Mouse (Mus musculus) heart, postnatal 0 days (tissue): ENCODE results near the gene Ctbs. TPM values are rescaled to one million over a fixed set of nuclear protein-coding genes. Genes with fewer than 3 reads are reported as not detected.

Experiments used
- ATAC-seq: fragments of 200-750 bp; cut with Nextera tagmentation; 2 replicates; pipeline ENCODE4 v1.8.0; 2017; ENCODE audit warnings: low read depth, moderate number of reproducible peaks, moderate library complexity; ENCODE audit not compliant: insufficient read depth
- DNase-seq: peaks from one replicate; pipeline ENCODE4 v3.0.0-alpha.2; 2016; ENCODE audit warnings: low spot score
- H3K27ac ChIP-seq: fragments of 300-500 bp; sonication (generic); 2 replicates; pipeline ENCODE4 v1.5.1; 2014; ENCODE audit warnings: low read depth, mild to moderate bottlenecking
- H3K27me3 ChIP-seq: fragments of 300-500 bp; sonication (generic); 2 replicates; pipeline ENCODE4 v1.6.1; 2014; ENCODE audit warnings: low read length, mixed read lengths; ENCODE audit not compliant: control insufficient read depth, insufficient read depth
- H3K36me3 ChIP-seq: fragments of 300-500 bp; sonication (generic); replicated peaks from 2 replicates; pipeline ENCODE4 v1.6.1; 2014; ENCODE audit warnings: low read length, mixed read lengths; ENCODE audit not compliant: control insufficient read depth, insufficient read depth
- H3K4me1 ChIP-seq: fragments of 300-500 bp; sonication (generic); 2 replicates; pipeline ENCODE4 v1.6.1; 2014; ENCODE audit warnings: antibody characterized with exemption; ENCODE audit not compliant: control insufficient read depth, insufficient read depth
- H3K4me2 ChIP-seq: fragments of 300-500 bp; sonication (generic); 2 replicates; pipeline ENCODE4 v1.6.1; 2014; ENCODE audit warnings: low read depth, mild to moderate bottlenecking, low read length, moderate library complexity
- H3K4me3 ChIP-seq: fragments of 300-500 bp; sonication (generic); 2 replicates; pipeline ENCODE4 v1.5.1; 2014; ENCODE audit warnings: low read depth, low read length
- H3K9ac ChIP-seq: fragments of 300-500 bp; sonication (generic); replicated peaks from 2 replicates; pipeline ENCODE4 v1.6.1; 2014; ENCODE audit warnings: low read depth, low read length, mixed read lengths
- H3K9me3 ChIP-seq: fragments of 300-500 bp; sonication (generic); replicated peaks from 2 replicates; pipeline ENCODE4 v1.6.1; 2016; ENCODE audit warnings: low read length; ENCODE audit not compliant: control insufficient read depth
- CTCF ChIP-seq: IDR thresholded peaks from 2 replicates; pipeline ENCODE4 v1.5.1; 2016; ENCODE audit warnings: antibody characterized with exemption, control low read depth, low read depth
- EP300 ChIP-seq: IDR thresholded peaks from 2 replicates; pipeline ENCODE4 v1.6.1; 2016; ENCODE audit warnings: antibody characterized with exemption, low read depth
- WGBS: fragments of 180-500 bp; shearing (Covaris S2); extraction: QIAGEN DNeasy Blood & Tissue Kit; methylation state at CpG from one replicate; pipeline ENCODE4 v1.1.7; 2014; 5-methylcytosine and 5-hydroxymethylcytosine counted together
- polyA plus RNA-seq: library from polyadenylated mRNA; unstranded; fragments of >200 nt; fragmentation: Nextera tagmentation; extraction: Ambion mirVana; gene quantifications from 2 replicates; pipeline ENCODE4 v1.2.1, GENCODE M21; 2015
- total RNA-seq: library from RNA; depleted of rRNA; stranded (reverse); fragments of >200 nt; gene quantifications from 2 replicates; pipeline ENCODE4 v1.2.3, GENCODE M21; 2014; ENCODE audit warnings: low replicate concordance; rRNA removed

Ctbs gene
- total RNA-seq (4.2 and 11.4 TPM in 2 replicates), polyA plus RNA-seq (6.6 and 7.4 TPM in 2 replicates)

- Histone ChIP-seq H3K9me3 (no peaks in the 10 kb centered on the region), H3K27ac (peak within 1 kb of the TSS; percentile 85), H3K4me2 (peak within 1 kb of the TSS; percentile 70), H3K4me1 (peaks cover 8% of the 10 kb centered on the region), H3K9ac (peak within 1 kb of the TSS; percentile 71), H3K36me3 (0 out of 2 replicates have a peak, but pooled peaks cover 2% of the 10 kb centered on the region), H3K27me3 (no peaks in the 10 kb centered on the region), H3K4me3 (peak within 1 kb of the TSS; percentile 68)
- WGBS = 52% methylated on average over 9 of the region's 9 CpGs
- no peak; the same call in 1 of the 2 replicates for ATAC-seq
- DNase-seq = no peak
- TF ChIP-seq EP300 (no peak), CTCF (no peak)
These were observed at the start of gene Ctbs for GRCm38 (mm10) chr3:146449745-146450250. Gene Ctbs (plus strand): TSS chr3:146449795.

- Histone ChIP-seq H3K4me2 (peak overlapping the region; percentile 80), H3K4me1 (peaks cover 8% of the 10 kb centered on the region), H3K36me3 (no peaks in the 10 kb centered on the region), H3K27me3 (no peaks in the 10 kb centered on the region), H3K4me3 (peak overlapping the region; percentile 90), H3K9ac (peak overlapping the region; percentile 72; the same call in 1 of the 2 replicates), H3K9me3 (no peaks in the 10 kb centered on the region), H3K27ac (peak overlapping the region; percentile 5; the same call in 1 of the 2 replicates)
- no peak for DNase-seq
- TF ChIP-seq CTCF (no peak), EP300 (no peak)
- 46% methylated on average over 3 of the region's 3 CpGs for WGBS
- no peak for ATAC-seq
These were observed 45.8 kb upstream of the Ctbs start for GRCm38 (mm10) chr3:146403770-146404169.

DNA sequence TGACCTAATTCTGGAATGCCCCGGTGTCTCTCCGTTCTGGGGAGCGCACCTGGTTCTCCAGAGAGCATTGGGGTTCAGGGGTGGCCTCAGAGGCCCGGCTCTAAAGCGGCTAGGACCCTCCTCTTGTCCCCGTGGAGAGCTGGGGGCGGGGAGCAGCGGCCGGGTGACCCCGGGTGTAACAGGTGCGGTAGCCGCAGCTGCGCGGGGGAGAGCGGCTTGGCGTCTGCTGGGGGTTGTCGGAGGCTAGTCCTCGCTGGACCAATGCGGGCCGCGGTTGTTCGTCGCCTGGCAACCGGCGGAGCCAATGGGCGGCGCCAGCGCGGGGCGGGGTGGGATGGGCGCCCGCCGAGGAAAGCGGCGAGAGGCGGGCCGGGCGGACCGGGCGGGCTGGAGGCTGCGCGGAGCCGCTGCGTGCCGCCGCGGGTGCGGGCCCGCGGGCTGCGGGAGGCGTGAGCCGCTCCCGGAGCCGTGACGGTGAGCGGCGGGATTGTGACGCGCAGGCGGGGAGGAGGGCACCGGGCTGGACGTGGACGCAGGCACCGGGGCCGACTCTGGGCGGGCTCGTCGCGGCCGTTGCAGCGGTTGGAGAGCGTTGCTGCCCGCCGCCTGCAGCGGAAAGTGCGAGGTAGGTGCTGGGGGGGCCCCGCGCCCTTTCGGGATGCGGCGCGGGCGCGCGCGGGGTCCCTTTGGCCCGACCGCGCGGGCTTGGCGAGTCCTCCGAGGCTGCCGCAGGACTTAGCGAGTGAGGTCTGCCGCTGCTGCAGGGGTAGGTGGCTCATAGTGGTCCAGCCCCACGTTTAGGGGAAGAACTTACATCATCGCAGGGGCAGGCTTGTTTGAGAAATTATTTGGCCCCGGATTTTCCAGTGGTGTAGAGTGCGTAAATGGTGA lies 45.0 kb upstream of the Ctbs start, which contains the start of gene Ssx2ip:
Ssx2ip (plus strand) TSS at position 332 of the 891 bp plus-strand sequence.
- peak within 1 kb of the TSS; percentile 72 for H3K9ac ChIP-seq
- no peaks in the 10 kb centered on the region for H3K36me3 ChIP-seq
- H3K27ac ChIP-seq = peak within 1 kb of the TSS; percentile 5; the same call in 1 of the 2 replicates
- no peak for TF ChIP-seq EP300
- TF ChIP-seq CTCF = no peak
- H3K4me1 ChIP-seq = peaks cover 8% of the 10 kb centered on the region
- H3K9me3 ChIP-seq = no peaks in the 10 kb centered on the region
- WGBS = under 1% methylated on average over 74 of the region's 100 CpGs
- H3K4me3 ChIP-seq = peak within 1 kb of the TSS; percentile 90
- H3K27me3 ChIP-seq = no peaks in the 10 kb centered on the region
- ATAC-seq (peak; percentile 98), DNase-seq (peak; percentile 90)
- H3K4me2 ChIP-seq = peak within 1 kb of the TSS; percentile 80

- Histone ChIP-seq H3K4me1 (peaks cover 8% of the 10 kb centered on the region), H3K27me3 (no peaks in the 10 kb centered on the region), H3K4me2 (peak overlapping the region; percentile 80), H3K4me3 (peak overlapping the region; percentile 90), H3K27ac (no peak overlapping the region), H3K9me3 (no peaks in the 10 kb centered on the region), H3K9ac (peak overlapping the region; percentile 72), H3K36me3 (no peaks in the 10 kb centered on the region)
- no peak for DNase-seq
- no peak for TF ChIP-seq CTCF
- TF ChIP-seq EP300 = no peak
- 32% methylated on average over 18 of the region's 18 CpGs for WGBS
- ATAC-seq = no peak
These were observed 44.2 kb upstream of the Ctbs start for GRCm38 (mm10) chr3:146405213-146406006.

DNA sequence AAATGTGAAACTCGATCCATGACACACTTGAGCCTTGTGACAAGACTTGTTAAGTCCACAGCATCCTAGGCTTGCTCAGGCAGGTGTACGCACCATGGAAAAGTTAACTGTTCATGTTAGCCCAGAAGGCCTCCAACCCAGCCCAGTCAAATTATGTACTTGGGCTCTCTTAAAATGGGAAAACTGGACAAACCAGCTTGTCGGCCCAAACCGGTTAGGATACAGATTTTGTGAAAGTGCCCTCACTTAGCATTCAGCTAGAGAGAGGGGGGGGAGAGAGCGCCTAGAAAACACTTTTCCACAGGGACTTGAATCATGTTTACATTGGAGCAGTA lies 43.6 kb upstream of the Ctbs start:
- no peak for ATAC-seq
- Histone ChIP-seq H3K4me2 (peak overlapping the region; percentile 80; the same call in 1 of the 2 replicates), H3K27me3 (no peaks in the 10 kb centered on the region), H3K27ac (no peak overlapping the region), H3K9me3 (no peaks in the 10 kb centered on the region), H3K9ac (no peak overlapping the region), H3K4me1 (peaks cover 8% of the 10 kb centered on the region), H3K4me3 (no peak overlapping the region), H3K36me3 (no peaks in the 10 kb centered on the region)
- 64% methylated on average over 5 of the region's 5 CpGs for WGBS
- no peak for DNase-seq
- TF ChIP-seq CTCF (no peak), EP300 (no peak)
